Comparison of ENCODE assay signal across 8 mouse cellular contexts in genomic region chr5:33630615-33631014, GRCm38 (mm10). TPM values are rescaled to one million over a fixed set of nuclear protein-coding genes. Genes with fewer than 3 reads are reported as not detected.
DNase-seq lines count a peak whose midpoint lies in the region; ATAC-seq and TF ChIP-seq lines count a peak whose summit lies in the region.

No protein-coding gene starts in this region.

- H3K36me3 ChIP-seq in lung, embryonic 14.5 days (ENCODE audit: insufficient read depth), result no peaks in the 10 kb centered on the region
- 0 out of 2 replicates have a peak, but pooled peaks cover 5% of the 10 kb centered on the region for H3K36me3 ChIP-seq in embryonic facial prominence, embryonic 14.5 days (ENCODE audit: control insufficient read depth, insufficient read depth, low read length)
- H3K36me3 ChIP-seq in midbrain, embryonic 13.5 days, result peaks cover 6% of the 10 kb centered on the region; the same call in 1 of the 2 replicates
- H3K36me3 ChIP-seq in kidney, adult 2 months (ENCODE audit: control insufficient read depth, insufficient read depth, low read length), result no peaks in the 10 kb centered on the region

- peaks cover 9% of the 10 kb centered on the region for H3K4me1 ChIP-seq in lung, embryonic 14.5 days (ENCODE audit: insufficient read depth)
- H3K4me1 ChIP-seq in embryonic facial prominence, embryonic 14.5 days (ENCODE audit: control insufficient read depth, insufficient read depth, low read length), result peaks cover 16% of the 10 kb centered on the region
- H3K4me1 ChIP-seq in midbrain, embryonic 13.5 days (replicated peaks), result peaks cover 23% of the 10 kb centered on the region
- H3K4me1 ChIP-seq in kidney, adult 2 months (ENCODE audit: control insufficient read depth, insufficient read depth, low read length), result peaks cover 6% of the 10 kb centered on the region; the same call in 1 of the 2 replicates

- DNase-seq in lung, embryonic 14.5 days, result no peak
- no peak for DNase-seq in lung, postnatal 25 days (ENCODE audit: low spot score)
- peak; percentile 6 for DNase-seq in embryonic facial prominence, embryonic 14.5 days (ENCODE audit: low spot score)
- DNase-seq in heart, postnatal 10 days, result peak; percentile 50 to 55
- DNase-seq in natural killer cell, adult 2 months (ENCODE audit: low spot score in 2 of 2), result no peak
- no peak for DNase-seq in B cell, adult 2 months
- no peak for DNase-seq in kidney, adult 2 months

- TF ChIP-seq CTCF in lung, embryonic 14.5 days (IDR thresholded peaks at IDR 0.05; ENCODE audit: low read depth), result no peak
- no peak for TF ChIP-seq CTCF in kidney, adult 2 months (conservative IDR thresholded peaks at IDR 0.05; ENCODE audit: insufficient read depth, insufficient read length, low read depth, low read length)

- H3K27ac ChIP-seq in lung, embryonic 14.5 days (ENCODE audit: low read depth), result 0 out of 2 replicates have a peak overlapping the region, but pooled peaks have one; percentile 72
- peak overlapping the region; percentile 84; the same call in 1 of the 2 replicates for H3K27ac ChIP-seq in embryonic facial prominence, embryonic 14.5 days (replicated peaks; ENCODE audit: low read depth, low read length)
- H3K27ac ChIP-seq in midbrain, embryonic 13.5 days, result no peak overlapping the region
- H3K27ac ChIP-seq in kidney, adult 2 months (ENCODE audit: insufficient read depth, low read depth, low read length), result no peak overlapping the region

- peak overlapping the region; percentile 65 for H3K4me3 ChIP-seq in lung, embryonic 14.5 days (ENCODE audit: low read depth, low read length)
- peak overlapping the region; percentile 83 for H3K4me3 ChIP-seq in embryonic facial prominence, embryonic 14.5 days (ENCODE audit: low read depth, low read length)
- peak overlapping the region; percentile 85 for H3K4me3 ChIP-seq in midbrain, embryonic 13.5 days (replicated peaks)
- H3K4me3 ChIP-seq in kidney, adult 2 months (ENCODE audit: insufficient read depth, low read depth, low read length), result no peak overlapping the region

- no peak for TF ChIP-seq POLR2A in kidney, adult 2 months (IDR thresholded peaks at IDR 0.05; ENCODE audit: low read depth, low read length)

- H3K27me3 ChIP-seq in lung, embryonic 14.5 days (ENCODE audit: insufficient read depth, low read length), result no peaks in the 10 kb centered on the region
- H3K27me3 ChIP-seq in embryonic facial prominence, embryonic 14.5 days (replicated peaks; ENCODE audit: control insufficient read depth, insufficient read depth, low read length), result no peaks in the 10 kb centered on the region
- no peaks in the 10 kb centered on the region for H3K27me3 ChIP-seq in midbrain, embryonic 13.5 days
- H3K27me3 ChIP-seq in kidney, adult 2 months (replicated peaks; ENCODE audit: control insufficient read depth, insufficient read depth, low read length), result no peaks in the 10 kb centered on the region

- H3K9me3 ChIP-seq in lung, embryonic 14.5 days (ENCODE audit: low read depth, low read length), result no peaks in the 10 kb centered on the region
- no peaks in the 10 kb centered on the region for H3K9me3 ChIP-seq in embryonic facial prominence, embryonic 14.5 days (ENCODE audit: control insufficient read depth, low read length)
- H3K9me3 ChIP-seq in midbrain, embryonic 13.5 days, result no peaks in the 10 kb centered on the region

- H3K4me2 ChIP-seq in lung, embryonic 14.5 days, result peak overlapping the region; percentile 80
- H3K4me2 ChIP-seq in embryonic facial prominence, embryonic 14.5 days (ENCODE audit: low read depth, low read length), result peak overlapping the region; percentile 84
- H3K4me2 ChIP-seq in midbrain, embryonic 13.5 days (replicated peaks), result peak overlapping the region; percentile 96

- H3K9ac ChIP-seq in lung, embryonic 14.5 days, result no peak overlapping the region; the same call in 1 of the 2 replicates
- no peak overlapping the region for H3K9ac ChIP-seq in embryonic facial prominence, embryonic 14.5 days (ENCODE audit: low read depth, low read length)
- H3K9ac ChIP-seq in midbrain, embryonic 13.5 days (replicated peaks), result peak overlapping the region; percentile 56; the same call in 1 of the 2 replicates

- intact Hi-C loops in heart, postnatal 10 days (cut with DNase I), result no loop called here

- 64% methylated on average over 4 of the region's 4 CpGs for WGBS in lung, embryonic 14.5 days
- WGBS in embryonic facial prominence, embryonic 14.5 days, result 35% methylated on average over 4 of the region's 4 CpGs
- 84% methylated on average over 4 of the region's 4 CpGs for WGBS in midbrain, embryonic 13.5 days
- WGBS in kidney, adult 2 months, result 64% methylated on average over 4 of the region's 4 CpGs

- ATAC-seq in lung, embryonic 14.5 days (ENCODE audit: insufficient read depth), result no peak
- no peak for ATAC-seq in embryonic facial prominence, embryonic 14.5 days (ENCODE audit: low read depth)
- no peak for ATAC-seq in midbrain, embryonic 13.5 days

RNA-seq across cellular contexts. Expression of gene Gm9903, which starts 0.9 kb away (rescaled TPM):
- 0.26 and 0.31 TPM in 2 replicates for polyA plus RNA-seq in lung, embryonic 14.5 days (2014; fragmentation: Nextera tagmentation; extraction: Ambion mirVana)
- 0.54 and 0.60 TPM in 2 replicates for polyA plus RNA-seq in embryonic facial prominence, embryonic 14.5 days (2014; fragmentation: Nextera tagmentation; extraction: Ambion mirVana)
- 1 to 10 TPM; 1.2 TPM for total RNA-seq in heart, postnatal 10 days (2021)
- 0.85 TPM in 2 replicates for polyA plus RNA-seq in midbrain, embryonic 13.5 days (2015; fragmentation: Nextera tagmentation; extraction: Ambion mirVana)
- polyA plus RNA-seq in kidney, adult 2 months (2012; rRNA removed), result 0.64 and 0.77 TPM in 2 replicates

RNA-seq across cellular contexts. Expression of gene Fam53a, which starts 1.2 kb away (rescaled TPM):
- polyA plus RNA-seq in lung, embryonic 14.5 days (2014; fragmentation: Nextera tagmentation; extraction: Ambion mirVana), result 63.5 and 64.4 TPM in 2 replicates
- polyA plus RNA-seq in embryonic facial prominence, embryonic 14.5 days (2014; fragmentation: Nextera tagmentation; extraction: Ambion mirVana), result 56.9 and 62.1 TPM in 2 replicates
- total RNA-seq in heart, postnatal 10 days (2021), result 10 to 100 TPM; 33.5 to 34.1 TPM
- 36.0 and 41.3 TPM in 2 replicates for polyA plus RNA-seq in midbrain, embryonic 13.5 days (2015; fragmentation: Nextera tagmentation; extraction: Ambion mirVana)
- polyA plus RNA-seq in kidney, adult 2 months (2012; rRNA removed), result 20.8 and 27.1 TPM in 2 replicates

RNA-seq across cellular contexts. Expression of gene Slbp, which starts 21.8 kb away (rescaled TPM):
- 265 and 275 TPM in 2 replicates for polyA plus RNA-seq in lung, embryonic 14.5 days (2014; fragmentation: Nextera tagmentation; extraction: Ambion mirVana)
- polyA plus RNA-seq in embryonic facial prominence, embryonic 14.5 days (2014; fragmentation: Nextera tagmentation; extraction: Ambion mirVana), result 188 and 196 TPM in 2 replicates
- total RNA-seq in heart, postnatal 10 days (2021), result 10 to 100 TPM; 27.6 to 29.5 TPM
- 143 and 151 TPM in 2 replicates for polyA plus RNA-seq in midbrain, embryonic 13.5 days (2015; fragmentation: Nextera tagmentation; extraction: Ambion mirVana)
- 12.7 and 15.7 TPM in 2 replicates for polyA plus RNA-seq in kidney, adult 2 months (2012; rRNA removed)

RNA-seq across cellular contexts. Expression of gene Tacc3, which starts 27.3 kb away (rescaled TPM):
- polyA plus RNA-seq in lung, embryonic 14.5 days (2014; fragmentation: Nextera tagmentation; extraction: Ambion mirVana), result 254 and 261 TPM in 2 replicates
- polyA plus RNA-seq in embryonic facial prominence, embryonic 14.5 days (2014; fragmentation: Nextera tagmentation; extraction: Ambion mirVana), result 127 and 153 TPM in 2 replicates
- 10 to 100 TPM; 16.8 to 20.7 TPM for total RNA-seq in heart, postnatal 10 days (2021)
- polyA plus RNA-seq in midbrain, embryonic 13.5 days (2015; fragmentation: Nextera tagmentation; extraction: Ambion mirVana), result 84.6 and 88.0 TPM in 2 replicates
- 2.3 and 2.6 TPM in 2 replicates for polyA plus RNA-seq in kidney, adult 2 months (2012; rRNA removed)

RNA-seq across cellular contexts. Expression of gene Tmem129, which starts 27.6 kb away (rescaled TPM):
- 38.3 and 39.7 TPM in 2 replicates for polyA plus RNA-seq in lung, embryonic 14.5 days (2014; fragmentation: Nextera tagmentation; extraction: Ambion mirVana)
- 47.6 and 47.7 TPM in 2 replicates for polyA plus RNA-seq in embryonic facial prominence, embryonic 14.5 days (2014; fragmentation: Nextera tagmentation; extraction: Ambion mirVana)
- 10 to 100 TPM; 16.5 to 20.8 TPM for total RNA-seq in heart, postnatal 10 days (2021)
- 31.8 and 33.2 TPM in 2 replicates for polyA plus RNA-seq in midbrain, embryonic 13.5 days (2015; fragmentation: Nextera tagmentation; extraction: Ambion mirVana)
- 47.4 and 51.2 TPM in 2 replicates for polyA plus RNA-seq in kidney, adult 2 months (2012; rRNA removed)

Comparison
In these comparisons a context has a peak if more than half of its experiments do, and no peak if none do; other contexts are left out.
1. DNase-seq: peak in embryonic facial prominence, embryonic 14.5 days (single experiment) and heart, postnatal 10 days (2 of 2); none in lung, embryonic 14.5 days (single experiment), lung, postnatal 25 days (single experiment), natural killer cell, adult 2 months (0 of 2), B cell, adult 2 months (0 of 2) and kidney, adult 2 months (single experiment).
2. H3K27ac ChIP-seq: peak in lung, embryonic 14.5 days (single experiment) and embryonic facial prominence, embryonic 14.5 days (single experiment); none in midbrain, embryonic 13.5 days (single experiment) and kidney, adult 2 months (single experiment).
3. Peak in every context shown above with its lines, with median percentiles within 50 percentile points of each other: H3K4me2 ChIP-seq.